Mouse (Mus musculus): ENCODE measurements around the gene Eras.
"Not testable (repeated sequence)": the region's sequence is repeated elsewhere in the genome, so short reads cannot be mapped to it uniquely, and the experiment has no call there.

Gene Eras

GRCm38 (mm10) chrX:7909242-7909641 is 19.2 kb downstream of the Eras start, which contains the start of gene Gm10490:
Gm10490 (plus strand) TSS chrX:7909542.
- DNase-seq: not testable (repeated sequence)

GRCm38 (mm10) chrX:7907735-7908134 is 20.7 kb downstream of the Eras start, which contains the start of gene Gm10491:
Gm10491 (minus strand) TSS chrX:7907835.
- no peak for DNase-seq

GRCm38 (mm10) chrX:7904441-7904840 is 24.0 kb downstream of the Eras start:
- no peak for DNase-seq

GRCm38 (mm10) chrX:7898880-7899874 is 29.2 kb downstream of the Eras start, which contains the start of the genes Pqbp1 and Timm17b:
Pqbp1 (minus strand) TSS chrX:7899269.
Timm17b (plus strand) TSS chrX:7899357.
- DNase-seq: peak; percentile 79 to 89

GRCm38 (mm10) chrX:7898211-7898610 is 30.2 kb downstream of the Eras start:
- DNase-seq: no peak

GRCm38 (mm10) chrX:7883841-7884567 is 44.4 kb downstream of the Eras start, which contains the start of gene Slc35a2:
Slc35a2 (plus strand) TSS chrX:7884028.
- DNase-seq: peak; percentile 54 to 68

- peak; percentile 48 to 57 for DNase-seq
Observed at GRCm38 (mm10) chrX:7879819-7880218, 48.6 kb downstream of the Eras start.

- DNase-seq: peak in 1 of 2 experiments; percentile 25
Observed at GRCm38 (mm10) chrX:7878495-7878894, 49.9 kb downstream of the Eras start.

- peak; percentile 83 to 92 for DNase-seq
Observed at GRCm38 (mm10) chrX:7878007-7878419, 50.4 kb downstream of the Eras start, which contains the start of gene Pim2. Pim2 (plus strand) TSS chrX:7878262.

Measured in thymus, postnatal 36 days (tissue).